Mouse (Mus musculus) embryonic facial prominence, embryonic 11.5 days (tissue): ENCODE data around the gene Rnf150. TPM values are rescaled to one million over a fixed set of nuclear protein-coding genes. Genes with fewer than 3 reads are reported as not detected.

ENCODE experiments used
- ATAC-seq: fragments of 200-750 bp; cut with Nextera tagmentation; replicated peaks from 2 replicates; pipeline ENCODE4 v1.8.0; 2017; ENCODE audit warnings: low read depth; ENCODE audit not compliant: insufficient number of reproducible peaks, low FRiP score, low TSS enrichment
- DNase-seq: peaks from one replicate; pipeline ENCODE4 v3.0.0-alpha.2; 2015; ENCODE audit warnings: low spot score
- H3K27ac ChIP-seq: fragments of 300-500 bp; sonication (generic); replicated peaks from 2 replicates; pipeline ENCODE4 v1.5.1; 2014; ENCODE audit warnings: mild to moderate bottlenecking, low read depth, low read length, control low read depth
- H3K27me3 ChIP-seq: fragments of 300-500 bp; sonication (generic); 2 replicates; pipeline ENCODE4 v1.6.1; 2014; ENCODE audit warnings: mild to moderate bottlenecking, low read length, moderate library complexity, mixed read lengths; ENCODE audit not compliant: control insufficient read depth, insufficient read depth
- H3K36me3 ChIP-seq: fragments of 300-500 bp; sonication (generic); replicated peaks from 2 replicates; pipeline ENCODE4 v1.6.1; 2014; ENCODE audit warnings: low read depth, mild to moderate bottlenecking, low read length, moderate library complexity, mixed read lengths; ENCODE audit not compliant: control insufficient read depth, insufficient read depth
- H3K4me1 ChIP-seq: fragments of 300-500 bp; sonication (generic); 2 replicates; pipeline ENCODE4 v1.6.1; 2014; ENCODE audit warnings: low read length, mixed read lengths; ENCODE audit not compliant: control insufficient read depth, insufficient read depth
- H3K4me2 ChIP-seq: fragments of 300-500 bp; sonication (generic); 2 replicates; pipeline ENCODE4 v1.6.1; 2014; ENCODE audit warnings: low read depth, mild to moderate bottlenecking, control low read depth, low read length, moderate library complexity
- H3K4me3 ChIP-seq: fragments of 300-500 bp; sonication (generic); 2 replicates; pipeline ENCODE4 v1.5.1; 2014; ENCODE audit warnings: low read depth, low read length, control low read depth
- H3K9ac ChIP-seq: fragments of 300-500 bp; sonication (generic); replicated peaks from 2 replicates; pipeline ENCODE4 v1.6.1; 2014; ENCODE audit warnings: mild to moderate bottlenecking, control low read depth, low read length
- H3K9me3 ChIP-seq: fragments of 300-500 bp; sonication (generic); replicated peaks from 2 replicates; pipeline ENCODE4 v1.6.1; 2016; ENCODE audit warnings: mild to moderate bottlenecking, low read length, inconsistent platforms, mixed read lengths; ENCODE audit not compliant: control insufficient read depth
- WGBS: fragments of 180-500 bp; shearing (Covaris S2); extraction: QIAGEN DNeasy Blood & Tissue Kit; methylation state at CpG from one replicate; pipeline ENCODE4 v1.1.7; 2014; 5-methylcytosine and 5-hydroxymethylcytosine counted together
- polyA plus RNA-seq: library from polyadenylated mRNA; unstranded; fragments of >200 nt; fragmentation: Nextera tagmentation; extraction: Ambion mirVana; gene quantifications from 2 replicates; pipeline ENCODE4 v1.2.1, GENCODE M21; 2014

The Rnf150 gene
- polyA plus RNA-seq, 1 experiment from 2014 or later = 1.8 TPM

GRCm38 (mm10) chr8:82982873-82983272 is 119.7 kb downstream of the Rnf150 start:
- H3K27me3 ChIP-seq = no peaks in the 10 kb centered on the region
- H3K36me3 ChIP-seq = no peaks in the 10 kb centered on the region
- DNase-seq (no peak), ATAC-seq (no peak)
- H3K4me2 ChIP-seq = no peak overlapping the region
- WGBS = 75% methylated on average over 1 of the region's 1 CpGs
- H3K27ac ChIP-seq = no peak overlapping the region
- no peaks in the 10 kb centered on the region for H3K4me1 ChIP-seq
- H3K9me3 ChIP-seq = no peaks in the 10 kb centered on the region
- no peak overlapping the region for H3K4me3 ChIP-seq
- H3K9ac ChIP-seq = no peak overlapping the region

GRCm38 (mm10) chr8:82983301-82983700 is 120.1 kb downstream of the Rnf150 start:
- ATAC-seq = no peak
- Histone ChIP-seq H3K4me3 (no peak overlapping the region), H3K9me3 (no peaks in the 10 kb centered on the region), H3K27ac (no peak overlapping the region), H3K4me2 (no peak overlapping the region), H3K9ac (no peak overlapping the region), H3K4me1 (no peaks in the 10 kb centered on the region), H3K27me3 (no peaks in the 10 kb centered on the region), H3K36me3 (no peaks in the 10 kb centered on the region)
- WGBS = 77% methylated on average over 5 of the region's 5 CpGs
- no peak for DNase-seq

- H3K9me3 ChIP-seq = no peaks in the 10 kb centered on the region
- no peaks in the 10 kb centered on the region for H3K4me1 ChIP-seq
- H3K27me3 ChIP-seq = no peaks in the 10 kb centered on the region
- H3K27ac ChIP-seq = no peak overlapping the region
- WGBS = 75% methylated on average over 4 of the region's 4 CpGs
- ATAC-seq (no peak), DNase-seq (no peak)
- H3K4me3 ChIP-seq = no peak overlapping the region
- no peak overlapping the region for H3K4me2 ChIP-seq
- H3K9ac ChIP-seq = no peak overlapping the region
- no peaks in the 10 kb centered on the region for H3K36me3 ChIP-seq
Observed at GRCm38 (mm10) chr8:82992093-82992492, 128.9 kb downstream of the Rnf150 start.

GRCm38 (mm10) chr8:82995727-82996438 is 132.7 kb downstream of the Rnf150 start:
- Histone ChIP-seq H3K9me3 (no peaks in the 10 kb centered on the region), H3K36me3 (no peaks in the 10 kb centered on the region), H3K4me1 (no peaks in the 10 kb centered on the region), H3K4me2 (no peak overlapping the region), H3K9ac (no peak overlapping the region), H3K27ac (no peak overlapping the region), H3K27me3 (no peaks in the 10 kb centered on the region), H3K4me3 (no peak overlapping the region)
- WGBS = 37% methylated on average over 3 of the region's 3 CpGs
- DNase-seq (peak; percentile 12), ATAC-seq (no peak)

- ATAC-seq (no peak), DNase-seq (no peak)
- no peak overlapping the region for H3K9ac ChIP-seq
- no peak overlapping the region for H3K27ac ChIP-seq
- no peak overlapping the region for H3K4me2 ChIP-seq
- no peak overlapping the region for H3K4me3 ChIP-seq
- no peaks in the 10 kb centered on the region for H3K9me3 ChIP-seq
- H3K27me3 ChIP-seq = no peaks in the 10 kb centered on the region
- WGBS = 78% methylated on average over 3 of the region's 3 CpGs
- H3K36me3 ChIP-seq = no peaks in the 10 kb centered on the region
- no peaks in the 10 kb centered on the region for H3K4me1 ChIP-seq
Observed at GRCm38 (mm10) chr8:82996843-82997242, 133.7 kb downstream of the Rnf150 start.

GRCm38 (mm10) chr8:82998778-82999177 is 135.6 kb downstream of the Rnf150 start:
- ATAC-seq = no peak
- Histone ChIP-seq H3K4me1 (no peaks in the 10 kb centered on the region), H3K36me3 (no peaks in the 10 kb centered on the region), H3K9me3 (no peaks in the 10 kb centered on the region), H3K27me3 (no peaks in the 10 kb centered on the region), H3K4me2 (no peak overlapping the region), H3K27ac (no peak overlapping the region), H3K4me3 (no peak overlapping the region), H3K9ac (no peak overlapping the region)
- no peak for DNase-seq
- 83% methylated on average over 2 of the region's 2 CpGs for WGBS

- Histone ChIP-seq H3K4me2 (no peak overlapping the region), H3K27ac (no peak overlapping the region), H3K4me3 (no peak overlapping the region), H3K36me3 (no peaks in the 10 kb centered on the region), H3K9ac (no peak overlapping the region), H3K9me3 (no peaks in the 10 kb centered on the region), H3K27me3 (no peaks in the 10 kb centered on the region), H3K4me1 (no peaks in the 10 kb centered on the region)
- no peak for ATAC-seq
- 92% methylated on average over 7 of the region's 7 CpGs for WGBS
- no peak for DNase-seq
Observed at GRCm38 (mm10) chr8:83003187-83003586, 140.0 kb downstream of the Rnf150 start.

- WGBS = 85% methylated on average over 5 of the region's 5 CpGs
Observed at GRCm38 (mm10) chr8:83009481-83009880, 146.3 kb downstream of the Rnf150 start.

More at GRCm38 (mm10) chr8:83009481-83009880, 146.3 kb downstream of the Rnf150 start:
- H3K4me1 ChIP-seq = no peaks in the 10 kb centered on the region
- H3K4me3 ChIP-seq = no peak overlapping the region
- H3K4me2 ChIP-seq = no peak overlapping the region
- H3K36me3 ChIP-seq = no peaks in the 10 kb centered on the region
- no peak for DNase-seq
- H3K9ac ChIP-seq = no peak overlapping the region
- no peak overlapping the region for H3K27ac ChIP-seq
- H3K9me3 ChIP-seq = no peaks in the 10 kb centered on the region
- H3K27me3 ChIP-seq = no peaks in the 10 kb centered on the region
- ATAC-seq = no peak
